Mouse (Mus musculus): ENCODE measurements at regions not wholly inside any gene's neighbourhood (a gene's known extent, or its start where the extent isn't known, plus 50 kb on each side); places are given as distances from the start of the nearest gene placed in this dataset.

GRCm38 (mm10) chr9:46454807-46455610 is 135.2 kb upstream of the 4931429L15Rik start:
- no peak for DNase-seq

- DNase-seq: no peak
These were observed 123.7 kb upstream of the 4931429L15Rik start for GRCm38 (mm10) chr9:46443191-46444095.

- no peak for DNase-seq
These were observed 123.0 kb upstream of the 4931429L15Rik start for GRCm38 (mm10) chr9:46442739-46443181.

DNA sequence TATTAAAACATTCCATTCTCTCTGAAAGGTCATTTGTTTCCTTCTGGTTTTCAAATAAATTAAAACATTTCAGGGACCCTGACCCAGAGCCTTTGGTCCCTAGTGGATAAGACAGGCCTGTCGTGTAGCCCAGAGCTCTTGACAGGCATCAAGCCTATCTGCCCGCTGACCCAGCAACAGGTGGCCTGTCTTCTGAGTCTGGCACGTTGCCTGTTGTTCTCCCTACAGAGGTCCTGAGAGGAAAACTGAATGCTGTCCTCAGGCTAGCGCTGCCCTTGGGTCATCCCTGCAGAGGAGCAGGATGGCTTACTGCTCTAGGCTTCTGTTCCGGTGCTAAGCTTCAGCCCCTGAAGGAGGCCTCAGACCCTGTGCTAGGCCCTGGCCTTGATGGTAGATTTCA is 120.4 kb upstream of the 4931429L15Rik start:
- no peak for DNase-seq

DNA sequence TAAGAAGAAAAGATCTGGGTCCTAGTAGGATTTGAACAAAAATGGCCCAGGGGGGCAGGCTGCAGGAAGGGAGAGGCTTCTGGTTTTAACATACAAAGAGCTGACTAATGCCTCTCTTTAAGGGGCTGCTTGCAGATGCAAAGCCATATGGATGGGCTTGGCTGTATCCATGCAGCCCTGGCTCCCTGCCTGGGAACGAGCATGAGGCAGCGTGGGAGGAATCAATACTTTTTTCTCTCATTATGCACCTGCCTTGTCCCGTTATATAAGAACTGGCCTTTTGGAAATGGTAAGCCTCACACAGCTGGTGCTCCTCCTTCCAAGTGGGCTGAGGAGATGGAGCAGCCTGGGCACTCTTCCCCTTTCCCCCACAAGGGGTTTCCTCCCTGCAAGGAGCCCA is 114.9 kb upstream of the 4931429L15Rik start:
- no peak for DNase-seq

- no peak for DNase-seq
These were observed 113.9 kb upstream of the 4931429L15Rik start for GRCm38 (mm10) chr9:46433716-46434115.

- DNase-seq: no peak
These were observed 111.3 kb upstream of the 4931429L15Rik start for GRCm38 (mm10) chr9:46431053-46431452.

DNA sequence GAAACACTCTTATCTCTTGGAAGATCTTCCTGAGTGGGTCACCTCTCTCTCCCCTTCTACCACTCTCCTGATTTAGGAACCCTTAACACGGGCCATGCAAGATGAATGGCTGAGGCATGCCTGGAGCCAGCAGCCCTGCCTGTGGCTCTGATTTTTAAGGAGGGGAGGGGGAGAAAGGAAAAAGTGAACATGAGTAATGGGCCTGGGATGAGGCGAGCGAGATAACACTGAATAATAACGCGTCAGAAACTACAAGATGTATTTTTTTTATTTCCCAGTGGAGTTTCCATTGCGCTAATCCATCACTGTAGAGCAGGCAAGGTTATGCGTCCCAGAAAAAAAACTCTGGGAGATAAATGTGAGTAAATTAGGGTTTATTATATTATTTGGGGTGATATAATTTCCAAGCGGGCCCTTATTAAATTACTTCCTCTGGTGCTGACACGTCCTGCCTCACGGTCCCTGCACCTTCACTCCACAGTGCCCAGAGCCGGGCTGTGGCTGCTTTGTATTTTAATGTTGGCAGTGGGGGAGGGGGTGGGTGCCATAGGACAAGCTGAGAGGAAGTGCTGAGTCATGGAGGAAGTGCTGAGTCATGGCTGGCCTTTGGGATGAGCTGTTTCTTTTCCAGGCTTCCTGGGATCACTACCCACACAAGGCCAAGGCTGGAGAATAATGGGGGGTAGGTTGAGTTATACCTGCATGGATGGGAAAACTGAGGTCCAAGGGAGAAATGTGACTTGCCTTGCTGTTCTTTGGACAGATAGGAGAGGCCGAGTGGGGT is 103.6 kb upstream of the 4931429L15Rik start:
- no peak for DNase-seq

DNA sequence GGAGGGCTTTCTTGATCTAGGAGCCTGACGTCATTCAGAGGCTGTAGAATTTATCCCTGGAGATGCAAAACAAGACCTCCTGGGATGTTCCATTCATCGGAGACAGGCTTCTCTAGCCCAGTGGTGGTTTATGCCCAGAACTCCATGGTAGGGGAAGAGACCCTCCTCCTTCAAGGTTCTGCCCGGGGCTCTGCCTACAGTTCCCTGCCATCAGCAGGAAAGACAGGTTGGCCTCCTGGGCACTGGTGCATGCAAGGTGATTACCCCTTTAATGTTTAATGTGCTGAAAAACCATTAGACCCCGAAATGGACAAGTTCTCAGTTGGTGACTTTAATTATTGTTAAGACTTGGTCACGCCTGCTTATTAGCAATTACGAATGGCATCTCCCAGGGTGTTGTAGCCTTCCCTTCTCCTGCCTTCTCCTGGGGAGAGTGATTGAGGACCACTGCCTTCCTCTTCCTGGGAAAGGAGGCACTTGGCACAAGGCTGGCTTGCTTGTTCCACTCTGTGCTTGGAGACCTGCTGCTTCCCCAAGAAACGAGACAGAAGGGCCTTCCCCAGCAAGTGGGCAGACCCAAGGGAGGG is 102.0 kb upstream of the 4931429L15Rik start:
- DNase-seq: no peak

GRCm38 (mm10) chr9:46411686-46412085 is 91.9 kb upstream of the 4931429L15Rik start:
- no peak for DNase-seq

GRCm38 (mm10) chr9:46408776-46409175 is 89.0 kb upstream of the 4931429L15Rik start:
- no peak for DNase-seq

- no peak for DNase-seq
These were observed 86.8 kb upstream of the 4931429L15Rik start for GRCm38 (mm10) chr9:46406606-46407005.

- DNase-seq: no peak
These were observed 76.8 kb upstream of the 4931429L15Rik start for GRCm38 (mm10) chr9:46396591-46396990.

- DNase-seq: no peak
These were observed 75.5 kb upstream of the 4931429L15Rik start for GRCm38 (mm10) chr9:46395156-46395765.

DNA sequence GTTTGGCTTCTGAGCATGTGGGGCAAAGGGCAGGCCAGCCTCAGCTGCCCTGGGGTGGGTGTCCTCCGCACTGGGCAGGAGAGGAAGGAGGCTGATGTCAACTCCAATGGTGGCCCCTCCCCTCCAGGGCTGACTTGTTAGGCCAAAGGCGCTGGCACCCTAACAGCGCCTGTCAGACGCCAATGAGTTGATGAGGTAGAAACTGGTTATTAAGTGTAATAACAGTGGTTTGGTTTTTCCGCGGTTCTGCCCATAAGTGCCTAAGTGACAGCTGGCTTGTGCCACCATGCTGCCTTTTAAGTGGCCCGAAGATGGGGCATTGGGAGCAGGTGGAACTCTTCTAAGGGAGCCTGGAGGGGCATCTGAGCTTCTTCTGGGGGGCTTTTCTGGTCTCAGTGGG is 74.5 kb upstream of the 4931429L15Rik start:
- no peak for DNase-seq

DNA sequence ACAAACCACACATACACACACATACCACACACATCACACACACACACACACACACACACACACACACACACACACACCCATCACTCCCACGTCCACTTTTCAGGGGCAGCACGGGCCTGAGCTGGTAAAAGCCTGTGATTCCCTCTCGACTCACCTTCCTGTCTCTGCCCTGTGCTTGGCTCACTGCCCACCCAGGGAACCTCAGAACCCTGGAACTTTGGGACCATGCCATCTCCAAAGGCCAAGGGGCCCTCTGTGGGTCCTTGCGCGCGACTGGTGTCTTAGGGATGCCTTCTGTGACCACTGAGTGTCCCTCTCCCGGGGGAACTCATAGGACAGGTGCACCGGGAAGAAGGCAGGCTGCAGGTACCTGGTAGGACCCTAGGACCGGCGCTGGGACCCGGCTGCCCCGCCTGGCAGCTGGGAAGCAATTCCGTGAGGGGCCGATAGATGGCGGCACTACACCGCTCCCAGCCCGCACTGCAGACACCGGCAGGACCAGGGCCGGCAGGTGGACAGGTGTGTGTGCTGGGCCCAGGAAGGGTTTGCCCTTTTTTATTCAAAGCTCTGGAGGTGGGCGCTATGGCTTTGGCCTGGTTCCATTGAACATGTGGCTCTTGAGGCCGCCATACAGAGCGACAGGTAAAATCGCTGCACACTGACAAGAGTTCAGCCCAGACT is 73.0 kb upstream of the 4931429L15Rik start:
- peak; percentile 8 for DNase-seq

DNA sequence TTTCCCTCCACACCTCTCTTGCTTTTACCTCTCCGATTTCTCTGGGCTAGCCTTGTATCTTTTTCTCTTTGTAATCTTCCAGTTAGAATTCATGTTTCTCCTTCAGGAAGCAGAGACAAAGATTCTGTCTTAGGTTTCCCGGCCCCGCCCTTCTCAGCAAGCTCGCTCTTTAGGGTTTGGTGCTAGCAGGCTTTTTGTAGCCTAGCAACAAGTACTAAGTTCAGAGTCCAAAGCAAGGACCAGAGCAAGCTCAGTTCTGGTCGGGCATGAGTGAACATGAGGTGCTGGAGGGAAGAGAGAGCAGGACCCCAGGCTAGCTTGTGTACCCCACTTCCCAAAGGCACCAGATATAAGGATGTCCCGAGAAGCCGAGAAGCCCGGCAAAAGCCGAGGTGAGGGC is 70.0 kb upstream of the 4931429L15Rik start:
- DNase-seq: no peak

DNA sequence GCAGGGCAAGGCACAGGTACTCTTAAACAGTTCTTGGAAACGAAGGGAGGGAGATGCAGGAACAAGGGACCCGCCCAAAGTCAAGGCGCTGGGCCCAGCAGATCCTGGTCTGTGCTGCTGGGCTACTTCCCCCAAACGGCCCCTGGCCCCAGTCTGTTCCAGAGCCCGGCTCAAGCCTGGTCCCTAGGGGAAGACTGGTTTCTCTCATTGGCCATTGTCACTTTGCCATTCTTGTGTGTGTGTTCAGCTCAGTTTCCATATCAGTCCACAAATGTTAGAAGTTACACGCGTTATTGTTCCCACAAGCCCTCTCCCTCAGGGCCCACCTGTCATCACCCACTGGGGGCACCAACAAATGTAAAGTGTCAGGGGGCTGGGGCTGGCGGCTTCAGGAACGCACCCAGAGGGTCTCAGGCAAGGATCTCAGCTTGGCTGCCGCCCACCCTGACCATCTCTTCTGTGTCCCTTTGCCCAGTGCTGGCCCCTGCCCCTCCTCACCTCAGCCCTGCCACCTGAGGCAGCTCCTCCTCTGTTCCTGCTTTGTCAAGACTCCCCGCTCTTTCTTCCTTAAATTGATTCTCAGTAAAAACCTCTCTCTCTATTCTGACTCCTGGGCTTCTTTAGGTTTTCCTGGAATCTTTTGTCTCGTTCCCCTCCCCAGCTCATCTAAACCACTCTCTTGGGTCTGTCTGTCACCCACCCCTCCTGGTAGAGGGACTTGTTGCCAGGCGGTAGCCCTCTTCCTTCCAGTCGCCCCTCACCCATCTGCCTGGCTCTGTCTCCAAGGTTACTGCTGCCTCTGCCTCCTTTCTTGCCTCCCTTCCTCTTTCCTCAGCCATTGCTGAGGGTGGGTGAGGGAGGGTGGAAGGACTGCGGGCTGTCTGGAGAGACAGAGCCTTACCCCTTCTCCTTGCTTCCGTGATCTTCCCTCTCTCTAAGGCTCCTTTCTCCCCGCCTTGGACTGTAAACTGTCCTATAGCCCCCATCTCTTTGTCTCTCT is 69.2 kb upstream of the 4931429L15Rik start:
- DNase-seq: no peak

- no peak for DNase-seq
These were observed 66.5 kb upstream of the 4931429L15Rik start for GRCm38 (mm10) chr9:46386333-46386732.

DNA sequence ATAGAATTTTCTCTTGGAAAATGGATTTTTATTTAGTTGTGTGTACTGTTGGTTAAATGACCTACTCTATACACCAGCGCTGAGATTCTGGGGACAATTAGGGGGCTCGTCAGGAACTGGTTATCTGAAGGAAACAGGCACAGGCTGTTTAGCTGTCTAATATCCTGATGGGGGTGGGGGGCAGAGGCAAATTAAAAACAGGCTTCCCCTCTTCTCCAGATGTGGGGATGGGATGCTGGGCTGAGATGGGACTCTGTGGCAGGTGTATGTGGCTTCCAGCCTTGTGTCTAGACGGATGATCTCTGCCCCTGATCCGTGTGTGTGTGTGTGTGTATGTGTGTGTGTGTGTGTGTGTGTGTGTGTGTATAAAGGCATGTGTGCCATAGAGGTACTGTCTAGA is 61.6 kb upstream of the 4931429L15Rik start:
- DNase-seq: no peak
